Mouse (Mus musculus): ENCODE measurements around the gene Vat1. TPM values are rescaled to one million over a fixed set of nuclear protein-coding genes. Genes with fewer than 3 reads are reported as not detected.
A peak's percentile ranks its signal among the peaks of the same experiment; 100 is the strongest.
"Not testable (repeated sequence)": the region's sequence is repeated elsewhere in the genome, so short reads cannot be mapped to it uniquely, and the experiment has no call there.

The Vat1 gene
- polyA plus RNA-seq, 1 experiment from 2014 or later = 19.5 TPM

GRCm38 (mm10) chr11:101470206-101470605, 4.2 kb upstream of the Vat1 start:
- no peaks in the 10 kb centered on the region for H3K36me3 ChIP-seq (ENCODE audit: control insufficient read depth, insufficient read depth, low read length)
- no peak overlapping the region for H3K27ac ChIP-seq (ENCODE audit: low read depth, low read length)
- DNase-seq (ENCODE audit: low spot score) = no peak
- ATAC-seq (replicated peaks; ENCODE audit: low FRiP score) = no peak
- H3K9me3 ChIP-seq (ENCODE audit: control insufficient read depth, low read length) = no peaks in the 10 kb centered on the region
- H3K27me3 ChIP-seq (replicated peaks; ENCODE audit: control insufficient read depth, insufficient read depth, low read length) = 0 out of 2 replicates have a peak, but pooled peaks cover 2% of the 10 kb centered on the region
- H3K4me1 ChIP-seq (replicated peaks; ENCODE audit: control insufficient read depth, insufficient read depth, low read length) = peaks cover 21% of the 10 kb centered on the region
- no peak overlapping the region for H3K4me2 ChIP-seq
- no peak overlapping the region for H3K9ac ChIP-seq (ENCODE audit: low read depth, low read length)
- WGBS = 62% methylated on average over 7 of the region's 7 CpGs
- no peak overlapping the region for H3K4me3 ChIP-seq (ENCODE audit: low read depth, low read length)

GRCm38 (mm10) chr11:101469155-101469554, 3.1 kb upstream of the Vat1 start:
- DNase-seq (ENCODE audit: low spot score) (no peak), ATAC-seq (replicated peaks; ENCODE audit: low FRiP score) (no peak)
- whole genome bisulfite sequencing = 61% methylated on average over 4 of the region's 4 CpGs
- H3K27ac ChIP-seq (ENCODE audit: low read depth, low read length) = no peak overlapping the region
- H3K9me3 ChIP-seq (ENCODE audit: control insufficient read depth, low read length) = no peaks in the 10 kb centered on the region
- H3K4me3 ChIP-seq (ENCODE audit: low read depth, low read length) = peak overlapping the region; percentile 66
- H3K4me2 ChIP-seq = peak overlapping the region; percentile 100
- H3K27me3 ChIP-seq (replicated peaks; ENCODE audit: control insufficient read depth, insufficient read depth, low read length) = 0 out of 2 replicates have a peak, but pooled peaks cover 2% of the 10 kb centered on the region
- H3K4me1 ChIP-seq (replicated peaks; ENCODE audit: control insufficient read depth, insufficient read depth, low read length) = peaks cover 32% of the 10 kb centered on the region
- no peaks in the 10 kb centered on the region for H3K36me3 ChIP-seq (ENCODE audit: control insufficient read depth, insufficient read depth, low read length)
- no peak overlapping the region for H3K9ac ChIP-seq (ENCODE audit: low read depth, low read length)

GRCm38 (mm10) chr11:101468731-101469130, 2.7 kb upstream of the Vat1 start:
- Histone ChIP-seq H3K9ac (ENCODE audit: low read depth, low read length) (peak overlapping the region; percentile 65), H3K4me3 (ENCODE audit: low read depth, low read length) (peak overlapping the region; percentile 66), H3K27ac (ENCODE audit: low read depth, low read length) (no peak overlapping the region), H3K4me2 (peak overlapping the region; percentile 100), H3K27me3 (replicated peaks; ENCODE audit: control insufficient read depth, insufficient read depth, low read length) (0 out of 2 replicates have a peak, but pooled peaks cover 2% of the 10 kb centered on the region), H3K4me1 (replicated peaks; ENCODE audit: control insufficient read depth, insufficient read depth, low read length) (peaks cover 36% of the 10 kb centered on the region), H3K36me3 (ENCODE audit: control insufficient read depth, insufficient read depth, low read length) (0 out of 2 replicates have a peak, but pooled peaks cover under 1% of the 10 kb centered on the region), H3K9me3 (ENCODE audit: control insufficient read depth, low read length) (no peaks in the 10 kb centered on the region)
- 6% methylated on average over 13 of the region's 13 CpGs for WGBS
- ATAC-seq (replicated peaks; ENCODE audit: low FRiP score) (no peak), DNase-seq (ENCODE audit: low spot score) (no peak)

- Histone ChIP-seq H3K4me2 (peak overlapping the region; percentile 100), H3K4me3 (ENCODE audit: low read depth, low read length) (peak overlapping the region; percentile 66), H3K9ac (ENCODE audit: low read depth, low read length) (peak overlapping the region; percentile 65), H3K9me3 (ENCODE audit: control insufficient read depth, low read length) (no peaks in the 10 kb centered on the region), H3K27ac (ENCODE audit: low read depth, low read length) (no peak overlapping the region), H3K36me3 (ENCODE audit: control insufficient read depth, insufficient read depth, low read length) (0 out of 2 replicates have a peak, but pooled peaks cover 2% of the 10 kb centered on the region), H3K27me3 (replicated peaks; ENCODE audit: control insufficient read depth, insufficient read depth, low read length) (0 out of 2 replicates have a peak, but pooled peaks cover 2% of the 10 kb centered on the region), H3K4me1 (replicated peaks; ENCODE audit: control insufficient read depth, insufficient read depth, low read length) (peaks cover 40% of the 10 kb centered on the region)
- DNase-seq (ENCODE audit: low spot score) (no peak), ATAC-seq (replicated peaks; ENCODE audit: low FRiP score) (peak; percentile 6)
- under 1% methylated on average over 29 of the region's 31 CpGs for WGBS
Measured at GRCm38 (mm10) chr11:101468263-101468688, 2.2 kb upstream of the Vat1 start.

- no peaks in the 10 kb centered on the region for H3K9me3 ChIP-seq (ENCODE audit: control insufficient read depth, low read length)
- 0 out of 2 replicates have a peak, but pooled peaks cover 2% of the 10 kb centered on the region for H3K36me3 ChIP-seq (ENCODE audit: control insufficient read depth, insufficient read depth, low read length)
- peak overlapping the region; percentile 66 for H3K4me3 ChIP-seq (ENCODE audit: low read depth, low read length)
- peak; percentile 77 for ATAC-seq (replicated peaks; ENCODE audit: low FRiP score)
- no peaks in the 10 kb centered on the region for H3K27me3 ChIP-seq (replicated peaks; ENCODE audit: control insufficient read depth, insufficient read depth, low read length)
- no peak overlapping the region for H3K27ac ChIP-seq (ENCODE audit: low read depth, low read length)
- H3K9ac ChIP-seq (ENCODE audit: low read depth, low read length) = peak overlapping the region; percentile 65
- WGBS = 1% methylated on average over 51 of the region's 54 CpGs
- H3K4me1 ChIP-seq (replicated peaks; ENCODE audit: control insufficient read depth, insufficient read depth, low read length) = peaks cover 47% of the 10 kb centered on the region
- DNase-seq (ENCODE audit: low spot score) = peak; percentile 75
- peak overlapping the region; percentile 100 for H3K4me2 ChIP-seq
Measured at GRCm38 (mm10) chr11:101467477-101468262, 1.6 kb upstream of the Vat1 start.

GRCm38 (mm10) chr11:101466552-101466950, 521 bp upstream of the Vat1 start:
- H3K36me3 ChIP-seq (ENCODE audit: control insufficient read depth, insufficient read depth, low read length); H3K27ac ChIP-seq (ENCODE audit: low read depth, low read length); H3K9me3 ChIP-seq (ENCODE audit: control insufficient read depth, low read length); DNase-seq (ENCODE audit: low spot score); ATAC-seq (replicated peaks; ENCODE audit: low FRiP score); H3K27me3 ChIP-seq (replicated peaks; ENCODE audit: control insufficient read depth, insufficient read depth, low read length); H3K9ac ChIP-seq (ENCODE audit: low read depth, low read length): not testable (repeated sequence)
- H3K4me3 ChIP-seq (ENCODE audit: low read depth, low read length) = peak overlapping the region; percentile 81
- peak overlapping the region; percentile 100 for H3K4me2 ChIP-seq
- peaks cover 51% of the 10 kb centered on the region for H3K4me1 ChIP-seq (replicated peaks; ENCODE audit: control insufficient read depth, insufficient read depth, low read length)
- 57% methylated on average over 5 of the region's 5 CpGs for WGBS

GRCm38 (mm10) chr11:101465101-101465868, 745 bp downstream of the Vat1 start:
- Histone ChIP-seq H3K4me2 (peak overlapping the region; percentile 100), H3K27ac (ENCODE audit: low read depth, low read length) (peak overlapping the region; percentile 55), H3K4me1 (replicated peaks; ENCODE audit: control insufficient read depth, insufficient read depth, low read length) (peaks cover 51% of the 10 kb centered on the region), H3K9me3 (ENCODE audit: control insufficient read depth, low read length) (no peaks in the 10 kb centered on the region), H3K27me3 (replicated peaks; ENCODE audit: control insufficient read depth, insufficient read depth, low read length) (no peaks in the 10 kb centered on the region), H3K9ac (ENCODE audit: low read depth, low read length) (peak overlapping the region; percentile 66), H3K36me3 (ENCODE audit: control insufficient read depth, insufficient read depth, low read length) (peaks cover 5% of the 10 kb centered on the region; the same call in 1 of the 2 replicates), H3K4me3 (ENCODE audit: low read depth, low read length) (peak overlapping the region; percentile 81)
- ATAC-seq (replicated peaks; ENCODE audit: low FRiP score) = peak; percentile 19; the same call in 1 of the 2 replicates
- DNase-seq (ENCODE audit: low spot score) = peak; percentile 72
- 2% methylated on average over 51 of the region's 51 CpGs for WGBS

GRCm38 (mm10) chr11:101464211-101465100, 1.6 kb downstream of the Vat1 start, which contains the start of gene Rnd2:
Gene Rnd2 (plus strand): TSS chr11:101464999.
- DNase-seq (ENCODE audit: low spot score) (no peak), ATAC-seq (replicated peaks; ENCODE audit: low FRiP score) (no peak)
- H3K4me3 ChIP-seq (ENCODE audit: low read depth, low read length) = peak within 1 kb of the TSS; percentile 81
- H3K27me3 ChIP-seq (replicated peaks; ENCODE audit: control insufficient read depth, insufficient read depth, low read length) = no peaks in the 10 kb centered on the region
- H3K27ac ChIP-seq (ENCODE audit: low read depth, low read length) = peak within 1 kb of the TSS; percentile 55
- H3K9ac ChIP-seq (ENCODE audit: low read depth, low read length) = peak within 1 kb of the TSS; percentile 66
- 9% methylated on average over 12 of the region's 12 CpGs for WGBS
- H3K36me3 ChIP-seq (ENCODE audit: control insufficient read depth, insufficient read depth, low read length) = peaks cover 8% of the 10 kb centered on the region; the same call in 1 of the 2 replicates
- H3K4me1 ChIP-seq (replicated peaks; ENCODE audit: control insufficient read depth, insufficient read depth, low read length) = peaks cover 56% of the 10 kb centered on the region
- H3K9me3 ChIP-seq (ENCODE audit: control insufficient read depth, low read length) = no peaks in the 10 kb centered on the region
- H3K4me2 ChIP-seq = peak within 1 kb of the TSS; percentile 100
